Mouse (Mus musculus) forebrain, postnatal 0 days (tissue): ENCODE measurements at regions not wholly inside any gene's neighbourhood (a gene's known extent, or its start where the extent isn't known, plus 50 kb on each side); places are given as distances from the start of the nearest gene placed in this dataset.

ENCODE experiments used
- ATAC-seq: fragments of 200-750 bp; cut with Nextera tagmentation; 2 replicates; pipeline ENCODE4 v1.8.0; 2017; ENCODE audit warnings: mild to moderate bottlenecking, moderate library complexity
- DNase-seq: peaks from one replicate; pipeline ENCODE4 v3.0.0-alpha.2; 2015
- H3K27ac ChIP-seq: fragments of 300-500 bp; sonication (generic); 2 replicates; pipeline ENCODE4 v1.5.1; 2014; ENCODE audit warnings: low read depth, mild to moderate bottlenecking, antibody characterized with exemption, low read length, moderate library complexity, mixed read lengths
- H3K27me3 ChIP-seq: fragments of 300-500 bp; sonication (generic); 2 replicates; pipeline ENCODE4 v1.6.1; 2014; ENCODE audit warnings: mild to moderate bottlenecking, low read length, mixed read lengths; ENCODE audit not compliant: insufficient read depth
- H3K36me3 ChIP-seq: fragments of 300-500 bp; sonication (generic); 2 replicates; pipeline ENCODE4 v1.6.1; 2014; ENCODE audit warnings: mild to moderate bottlenecking, moderate library complexity; ENCODE audit not compliant: insufficient read depth
- H3K4me1 ChIP-seq: fragments of 300-500 bp; sonication (generic); 2 replicates; pipeline ENCODE4 v1.6.1; 2014; ENCODE audit warnings: antibody characterized with exemption; ENCODE audit not compliant: insufficient read depth
- H3K4me2 ChIP-seq: fragments of 300-500 bp; sonication (generic); 2 replicates; pipeline ENCODE4 v1.6.1; 2014; ENCODE audit warnings: low read depth, mild to moderate bottlenecking, moderate library complexity
- H3K4me3 ChIP-seq: fragments of 300-500 bp; sonication (generic); 2 replicates; pipeline ENCODE4 v1.5.1; 2014; ENCODE audit warnings: low read depth, low read length, mixed read lengths
- H3K9ac ChIP-seq: fragments of 300-500 bp; sonication (generic); 2 replicates; pipeline ENCODE4 v1.6.1; 2014; ENCODE audit warnings: mild to moderate bottlenecking
- H3K9me3 ChIP-seq: fragments of 300-500 bp; sonication (generic); 2 replicates; pipeline ENCODE4 v1.6.1; 2016; ENCODE audit warnings: low read length
- CTCF ChIP-seq: sonication (generic); IDR thresholded peaks from 2 replicates; pipeline ENCODE4 v1.5.1; 2016; ENCODE audit warnings: antibody characterized with exemption, control low read depth, low read depth
- WGBS: fragments of 180-500 bp; shearing (Covaris S2); extraction: QIAGEN DNeasy Blood & Tissue Kit; methylation state at CpG from one replicate; pipeline ENCODE4 v1.1.7; 2014; 5-methylcytosine and 5-hydroxymethylcytosine counted together

- H3K9me3 ChIP-seq, result no peaks in the 10 kb centered on the region
- no peak overlapping the region for H3K9ac ChIP-seq
- ATAC-seq, result no peak
- H3K27me3 ChIP-seq, result no peaks in the 10 kb centered on the region
- H3K4me1 ChIP-seq, result no peaks in the 10 kb centered on the region
- H3K4me2 ChIP-seq, result no peak overlapping the region
- no peaks in the 10 kb centered on the region for H3K36me3 ChIP-seq
- no peak overlapping the region for H3K27ac ChIP-seq
- 62% methylated on average over 6 of the region's 6 CpGs for WGBS
- DNase-seq, result no peak
- no peak overlapping the region for H3K4me3 ChIP-seq
- TF ChIP-seq CTCF, result no peak
Observed at GRCm38 (mm10) chr11:31591037-31591554, 80.6 kb downstream of the Bod1 start.

- Histone ChIP-seq H3K27me3 (no peaks in the 10 kb centered on the region), H3K4me3 (no peak overlapping the region), H3K4me2 (no peak overlapping the region), H3K4me1 (no peaks in the 10 kb centered on the region), H3K27ac (no peak overlapping the region), H3K9ac (no peak overlapping the region), H3K36me3 (no peaks in the 10 kb centered on the region), H3K9me3 (no peaks in the 10 kb centered on the region)
- no peak for TF ChIP-seq CTCF
- DNase-seq (no peak), ATAC-seq (peak; percentile 51; the same call in 1 of the 2 replicates)
- WGBS, result 70% methylated on average over 3 of the region's 3 CpGs
Observed at GRCm38 (mm10) chr11:31574941-31575340, 96.7 kb downstream of the Bod1 start.

GRCm38 (mm10) chr11:31564742-31565510, 106.8 kb downstream of the Bod1 start:
- Histone ChIP-seq H3K27me3 (no peaks in the 10 kb centered on the region), H3K9ac (no peak overlapping the region), H3K9me3 (no peaks in the 10 kb centered on the region), H3K4me1 (no peaks in the 10 kb centered on the region), H3K36me3 (no peaks in the 10 kb centered on the region), H3K4me3 (no peak overlapping the region), H3K27ac (no peak overlapping the region), H3K4me2 (no peak overlapping the region)
- no peak for ATAC-seq
- TF ChIP-seq CTCF, result no peak
- WGBS, result 82% methylated on average over 13 of the region's 13 CpGs
- DNase-seq, result no peak

- no peak for DNase-seq
- Histone ChIP-seq H3K4me1 (no peaks in the 10 kb centered on the region), H3K4me2 (no peak overlapping the region), H3K9ac (no peak overlapping the region), H3K9me3 (no peaks in the 10 kb centered on the region), H3K36me3 (no peaks in the 10 kb centered on the region), H3K27ac (no peak overlapping the region), H3K4me3 (no peak overlapping the region), H3K27me3 (no peaks in the 10 kb centered on the region)
- ATAC-seq, result peak; percentile 34; the same call in 1 of the 2 replicates
- no peak for TF ChIP-seq CTCF
- WGBS, result 67% methylated on average over 10 of the region's 10 CpGs
Observed at GRCm38 (mm10) chr11:31563826-31564741, 107.6 kb downstream of the Bod1 start.

- H3K4me2 ChIP-seq, result no peak overlapping the region
- H3K4me1 ChIP-seq, result no peaks in the 10 kb centered on the region
- H3K4me3 ChIP-seq, result no peak overlapping the region
- H3K36me3 ChIP-seq, result no peaks in the 10 kb centered on the region
- TF ChIP-seq CTCF, result no peak
- DNase-seq (no peak), ATAC-seq (no peak)
- H3K9ac ChIP-seq, result no peak overlapping the region
- no peaks in the 10 kb centered on the region for H3K27me3 ChIP-seq
- no peaks in the 10 kb centered on the region for H3K9me3 ChIP-seq
- WGBS, result 88% methylated on average over 3 of the region's 3 CpGs
- no peak overlapping the region for H3K27ac ChIP-seq
Observed at GRCm38 (mm10) chr11:31562954-31563353, 108.7 kb downstream of the Bod1 start.

- H3K27me3 ChIP-seq, result no peaks in the 10 kb centered on the region
- H3K4me3 ChIP-seq, result no peak overlapping the region
- H3K27ac ChIP-seq, result no peak overlapping the region
- H3K9ac ChIP-seq, result no peak overlapping the region
- H3K4me2 ChIP-seq, result no peak overlapping the region
- 77% methylated on average over 10 of the region's 10 CpGs for WGBS
- no peak for TF ChIP-seq CTCF
- ATAC-seq, result no peak
- DNase-seq, result no peak
- no peaks in the 10 kb centered on the region for H3K36me3 ChIP-seq
- no peaks in the 10 kb centered on the region for H3K9me3 ChIP-seq
- H3K4me1 ChIP-seq, result no peaks in the 10 kb centered on the region
Observed at GRCm38 (mm10) chr11:31560775-31561174, 110.9 kb downstream of the Bod1 start.

GRCm38 (mm10) chr11:31555042-31555441, 116.6 kb downstream of the Bod1 start:
- no peak for TF ChIP-seq CTCF
- Histone ChIP-seq H3K36me3 (no peaks in the 10 kb centered on the region), H3K9ac (no peak overlapping the region), H3K4me1 (no peaks in the 10 kb centered on the region), H3K4me3 (no peak overlapping the region), H3K9me3 (no peaks in the 10 kb centered on the region), H3K27me3 (no peaks in the 10 kb centered on the region), H3K27ac (no peak overlapping the region), H3K4me2 (no peak overlapping the region)
- WGBS, result 75% methylated on average over 4 of the region's 4 CpGs
- DNase-seq (no peak), ATAC-seq (no peak; the same call in 1 of the 2 replicates)
